In genomic region chr8:71405401-71406098, GRCm38 (mm10) we compare ENCODE assay signal across 7 mouse cellular contexts. TPM values are rescaled to one million over a fixed set of nuclear protein-coding genes. Genes with fewer than 3 reads are reported as not detected.
DNase-seq lines count a peak whose midpoint lies in the region; ATAC-seq lines count a peak whose summit lies in the region.

Ankle1 (plus strand) TSS chr8:71406010.

- H3K9me3 ChIP-seq in embryonic facial prominence, embryonic 10.5 days: no peaks in the 10 kb centered on the region
- H3K9me3 ChIP-seq in limb, embryonic 11.5 days (ENCODE audit: control insufficient read depth, low read length): no peaks in the 10 kb centered on the region
- H3K9me3 ChIP-seq in midbrain, embryonic 14.5 days (ENCODE audit: control insufficient read depth, low read length): no peaks in the 10 kb centered on the region

- peaks cover 27% of the 10 kb centered on the region for H3K4me1 ChIP-seq in embryonic facial prominence, embryonic 10.5 days
- peaks cover 4% of the 10 kb centered on the region; the same call in 1 of the 2 replicates for H3K4me1 ChIP-seq in limb, embryonic 11.5 days (ENCODE audit: control insufficient read depth, insufficient read depth, low read length)
- H3K4me1 ChIP-seq in midbrain, embryonic 14.5 days (ENCODE audit: control insufficient read depth, insufficient read depth, low read length): peaks cover 11% of the 10 kb centered on the region

- peak; percentile 87 for ATAC-seq in limb, embryonic 11.5 days (ENCODE audit: insufficient number of reproducible peaks, low FRiP score, low TSS enrichment, low read depth)
- ATAC-seq in midbrain, embryonic 14.5 days (ENCODE audit: low FRiP score, low TSS enrichment): peak; percentile 83

- 18% methylated on average over 33 of the region's 33 CpGs for WGBS in embryonic facial prominence, embryonic 10.5 days
- 18% methylated on average over 33 of the region's 33 CpGs for WGBS in limb, embryonic 11.5 days
- 16% methylated on average over 33 of the region's 33 CpGs for WGBS in midbrain, embryonic 14.5 days

- H3K4me2 ChIP-seq in limb, embryonic 11.5 days (ENCODE audit: low read depth, severe bottlenecking): peak within 1 kb of the TSS; percentile 93
- H3K4me2 ChIP-seq in midbrain, embryonic 14.5 days (ENCODE audit: low read length): peak within 1 kb of the TSS; percentile 90

- H3K9ac ChIP-seq in limb, embryonic 11.5 days (ENCODE audit: low read length): peak within 1 kb of the TSS; percentile 69
- peak within 1 kb of the TSS; percentile 46 for H3K9ac ChIP-seq in midbrain, embryonic 14.5 days (replicated peaks; ENCODE audit: low read length)

- peak within 1 kb of the TSS; percentile 92 for H3K27ac ChIP-seq in embryonic facial prominence, embryonic 10.5 days (replicated peaks)
- peak within 1 kb of the TSS; percentile 44 for H3K27ac ChIP-seq in limb, embryonic 11.5 days (replicated peaks; ENCODE audit: low read depth, low read length)
- H3K27ac ChIP-seq in midbrain, embryonic 14.5 days (replicated peaks; ENCODE audit: low read depth, low read length): no peak within 1 kb of the TSS; the same call in 1 of the 2 replicates

- H3K4me3 ChIP-seq in embryonic facial prominence, embryonic 10.5 days: peak within 1 kb of the TSS; percentile 84
- peak within 1 kb of the TSS; percentile 81 for H3K4me3 ChIP-seq in limb, embryonic 11.5 days (ENCODE audit: low read depth, low read length)
- H3K4me3 ChIP-seq in midbrain, embryonic 14.5 days (replicated peaks; ENCODE audit: low read depth, low read length): peak within 1 kb of the TSS; percentile 41

- DNase-seq in adrenal gland, postnatal 10 days: peak; percentile 99
- DNase-seq in embryonic facial prominence, embryonic 10.5 days (ENCODE audit: low spot score): peak; percentile 97
- peak; percentile 99 for DNase-seq in heart, adult 11 months
- DNase-seq in kidney, adult 18-20 months: peak; percentile 98
- peak; percentile 99 for DNase-seq in limb, embryonic 11.5 days (ENCODE audit: low spot score)
- peak; percentile 95 for DNase-seq in midbrain, embryonic 14.5 days
- peak; percentile 88 to 98 for DNase-seq in spleen, adult 18-20 months

- peaks cover 60% of the 10 kb centered on the region for H3K36me3 ChIP-seq in embryonic facial prominence, embryonic 10.5 days (replicated peaks)
- peaks cover 10% of the 10 kb centered on the region; the same call in 1 of the 2 replicates for H3K36me3 ChIP-seq in limb, embryonic 11.5 days (ENCODE audit: control insufficient read depth, insufficient read depth, low read length)
- 0 out of 2 replicates have a peak, but pooled peaks cover 6% of the 10 kb centered on the region for H3K36me3 ChIP-seq in midbrain, embryonic 14.5 days (ENCODE audit: control insufficient read depth, insufficient read depth, low read length)

- no peaks in the 10 kb centered on the region for H3K27me3 ChIP-seq in embryonic facial prominence, embryonic 10.5 days (replicated peaks; ENCODE audit: low read depth, poor library complexity, severe bottlenecking)
- no peaks in the 10 kb centered on the region for H3K27me3 ChIP-seq in limb, embryonic 11.5 days (ENCODE audit: control insufficient read depth, insufficient read depth, low read length)
- H3K27me3 ChIP-seq in midbrain, embryonic 14.5 days (ENCODE audit: control insufficient read depth, insufficient read depth, low read length): no peaks in the 10 kb centered on the region

RNA-seq across cellular contexts. Expression of gene Ankle1, which starts in this region (rescaled TPM):
- 10 to 100 TPM in 1 of 2 experiments, 1 to 10 TPM in 1; 4.9 to 10.1 TPM for total RNA-seq in adrenal gland, postnatal 10 days (2021)
- 35.6 and 38.8 TPM in 2 replicates for polyA plus RNA-seq in embryonic facial prominence, embryonic 10.5 days (2016; fragmentation: Nextera tagmentation; extraction: Ambion mirVana)
- polyA plus RNA-seq in limb, embryonic 11.5 days (2014; fragmentation: Nextera tagmentation; extraction: Ambion mirVana): 21.5 and 23.9 TPM in 2 replicates
- polyA plus RNA-seq in midbrain, embryonic 14.5 days (2014; fragmentation: Nextera tagmentation; extraction: Ambion mirVana): 3.0 and 5.3 TPM in 2 replicates
